Mouse (Mus musculus): ENCODE measurements at regions not wholly inside any gene's neighbourhood (a gene's known extent, or its start where the extent isn't known, plus 50 kb on each side); places are given as distances from the start of the nearest gene placed in this dataset.

DNA sequence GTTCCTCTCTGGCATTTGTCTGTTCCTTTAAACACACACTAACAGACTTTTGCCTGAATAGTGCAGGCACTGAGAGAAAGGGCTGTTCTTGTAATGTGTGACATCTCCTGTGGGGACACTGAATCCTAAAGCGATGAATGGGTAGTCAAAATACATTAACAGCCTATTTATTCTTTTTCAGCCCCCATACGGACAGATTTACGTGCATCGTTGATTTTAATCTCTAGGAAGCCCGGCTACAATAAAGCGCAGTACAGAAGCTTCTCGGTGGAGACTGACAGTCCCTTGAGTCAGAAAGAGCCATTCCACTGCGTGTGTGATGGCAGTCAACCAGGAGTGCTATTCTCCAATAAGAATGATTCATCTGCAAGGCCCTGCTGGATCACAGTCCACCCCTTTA lies 598.2 kb downstream of the Trib2 start:
- no peak for TF ChIP-seq POLR2A (IDR thresholded peaks at IDR 0.05; ENCODE audit: low read depth, low read length)
- no peak for TF ChIP-seq CTCF (IDR thresholded peaks at IDR 0.05; ENCODE audit: extremely low read depth, insufficient read length, insufficient replicate concordance, low read depth, low read length)
